Mouse (Mus musculus) heart, adult 18-20 months (tissue): ENCODE measurements around the gene Llph. TPM values are rescaled to one million over a fixed set of nuclear protein-coding genes. Genes with fewer than 3 reads are reported as not detected.
"Not testable (repeated sequence)": the region's sequence is repeated elsewhere in the genome, so short reads cannot be mapped to it uniquely, and the experiment has no call there.

Experiments
- DNase-seq, 2 experiments: peaks; one replicate each; pipeline ENCODE4 v3.0.0; 2021 to 2022; ENCODE audit warnings: mixed read lengths in 1 of 2
- long read RNA-seq, 2 experiments: library from polyadenylated mRNA; stranded (forward); transcript quantifications; one replicate each; pipeline ENCODE4 v2.0.0; 2021
- total RNA-seq, 2 experiments: library from RNA; stranded (reverse); gene quantifications; 2 replicates each; pipeline ENCODE4 v1.2.3; 2021

Gene Llph
- 1 to 10 TPM; 8.3 to 9.9 TPM for total RNA-seq
- long read RNA-seq, experiment 1, transcript Llph-201 (3 exons, 1,664 nt) = major isoform, 25 of 29 reads
- long read RNA-seq, experiment 1, partial matches to known transcripts = 1 of 29 reads
- long read RNA-seq, experiment 1, other reads (novel, unspliced or antisense) = 0 of 29 reads
- long read RNA-seq, experiment 2, transcript Llph-201 (3 exons, 1,664 nt) = major isoform, 14 of 17 reads
- long read RNA-seq, experiment 2, partial matches to known transcripts = 1 of 17 reads
- long read RNA-seq, experiment 2, other reads (novel, unspliced or antisense) = 0 of 17 reads

GRCm38 (mm10) chr10:120226871-120227661 lies at the start of gene Llph:
TSS of gene Llph (plus strand) at chr10:120227070.
- peak; percentile 90 to 93 for DNase-seq

- peak in 1 of 2 experiments; percentile 23 for DNase-seq
Measured at GRCm38 (mm10) chr10:120182887-120183286, 44.0 kb upstream of the Llph start.

- DNase-seq = no peak
Measured at GRCm38 (mm10) chr10:120183342-120183741, 43.5 kb upstream of the Llph start.

- DNase-seq = no peak
Measured at GRCm38 (mm10) chr10:120188513-120188912, 38.4 kb upstream of the Llph start.

- peak in 1 of 2 experiments; percentile 19 for DNase-seq
Measured at GRCm38 (mm10) chr10:120189276-120189675, 37.6 kb upstream of the Llph start.

GRCm38 (mm10) chr10:120189782-120190181 lies 37.1 kb upstream of the Llph start:
- no peak for DNase-seq

- no peak for DNase-seq
Measured at GRCm38 (mm10) chr10:120191165-120191564, 35.7 kb upstream of the Llph start.

- no peak for DNase-seq
Measured at GRCm38 (mm10) chr10:120192278-120192677, 34.6 kb upstream of the Llph start.

GRCm38 (mm10) chr10:120193255-120193654 lies 33.6 kb upstream of the Llph start:
- no peak for DNase-seq

- DNase-seq = no peak
Measured at GRCm38 (mm10) chr10:120197061-120197835, 29.6 kb upstream of the Llph start.

GRCm38 (mm10) chr10:120201131-120201921 lies 25.5 kb upstream of the Llph start, which contains the start of gene Tmbim4:
TSS of gene Tmbim4 (plus strand) at chr10:120201590.
- peak; percentile 90 to 92 for DNase-seq

- DNase-seq = peak; percentile 85 to 94
Measured at GRCm38 (mm10) chr10:120201961-120202402, 24.9 kb upstream of the Llph start, which contains the start of gene Irak3. TSS of gene Irak3 (minus strand) at chr10:120202130.

GRCm38 (mm10) chr10:120202467-120203250 lies 24.2 kb upstream of the Llph start:
- DNase-seq = no peak

- DNase-seq = no peak
Measured at GRCm38 (mm10) chr10:120204591-120205210, 22.2 kb upstream of the Llph start.

GRCm38 (mm10) chr10:120208015-120208414 lies 18.9 kb upstream of the Llph start:
- no peak for DNase-seq

GRCm38 (mm10) chr10:120208575-120209538 lies 18.0 kb upstream of the Llph start:
- peak; percentile 91 to 92 for DNase-seq

- DNase-seq = no peak
Measured at GRCm38 (mm10) chr10:120209539-120209925, 17.3 kb upstream of the Llph start.

GRCm38 (mm10) chr10:120210096-120210495 lies 16.8 kb upstream of the Llph start:
- no peak for DNase-seq

GRCm38 (mm10) chr10:120217099-120217498 lies 9.8 kb upstream of the Llph start:
- DNase-seq = not testable (repeated sequence)
